Mouse (Mus musculus) lung, adult 2 months (tissue): ENCODE results near the gene Hacd4.

Experiments used
- CTCF ChIP-seq: fragments of 200-500 bp; IDR thresholded peaks from 2 replicates; pipeline ENCODE4 v1.5.1; 2011; ENCODE audit warnings: mild to moderate bottlenecking, low read length, control low read depth; ENCODE audit not compliant: insufficient read depth
- POLR2A ChIP-seq: fragments of 200-500 bp; IDR thresholded peaks from 2 replicates; pipeline ENCODE4 v1.6.1; 2011; ENCODE audit warnings: low read depth, mild to moderate bottlenecking, control low read depth, low read length, borderline replicate concordance; ENCODE audit errors: extremely low read depth

GRCm38 (mm10) chr4:88462981-88463646, 24.4 kb upstream of the Hacd4 start:
- TF ChIP-seq POLR2A = no peak
- TF ChIP-seq CTCF = no peak
